Mouse (Mus musculus) bone marrow, adult 2 months (tissue): Measurements from ENCODE around the gene Clec9a.

Experiments used
- CTCF ChIP-seq: fragments of 200-500 bp; IDR thresholded peaks from 2 replicates; pipeline ENCODE4 v1.5.1; 2011; ENCODE audit warnings: low read length, control low read depth; ENCODE audit not compliant: control insufficient read depth, insufficient read depth
- POLR2A ChIP-seq: fragments of 200-500 bp; IDR thresholded peaks from 2 replicates; pipeline ENCODE4 v1.6.1; 2011; ENCODE audit warnings: low read depth, mild to moderate bottlenecking, control low read depth, low read length, borderline replicate concordance; ENCODE audit not compliant: control insufficient read depth

DNA sequence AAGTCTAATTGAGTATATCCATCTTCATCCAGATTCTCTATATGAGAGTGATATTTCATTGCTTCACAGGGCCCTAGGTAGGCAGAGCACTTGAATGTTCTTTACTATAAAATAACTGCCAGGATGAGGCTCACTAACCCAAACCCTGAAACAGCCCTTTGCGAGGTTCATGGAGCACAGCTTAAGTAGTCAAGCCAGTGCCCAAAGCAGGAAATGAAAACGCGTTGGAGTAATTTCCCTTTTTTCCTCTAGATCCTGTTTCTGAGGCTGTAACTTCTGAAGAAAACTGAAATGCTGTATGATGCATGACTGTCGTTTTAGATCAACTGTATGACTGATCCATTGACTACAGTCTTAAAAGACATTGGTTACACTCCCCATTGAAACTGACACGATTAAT lies 64.0 kb downstream of the Clec9a start:
- TF ChIP-seq CTCF (no peak), POLR2A (no peak)
